Mouse (Mus musculus): ENCODE measurements around the gene Lonp1. TPM values are rescaled to one million over a fixed set of nuclear protein-coding genes. Genes with fewer than 3 reads are reported as not detected.

Gene Lonp1
- polyA plus RNA-seq, 1 experiment from 2014 or later, result 41.0 TPM

Other genes with a start within 250 kb of the Lonp1 start
- gene Ptprs, start 150.4 kb downstream of the Lonp1 start, polyA plus RNA-seq (2015; fragmentation: Nextera tagmentation; extraction: Ambion mirVana), result 6.2 and 7.6 TPM in 2 replicates
- gene Znrf4, start 114.5 kb downstream of the Lonp1 start, polyA plus RNA-seq (2015; fragmentation: Nextera tagmentation; extraction: Ambion mirVana), result not detected in 2 replicates
- gene Gm20219, start 72.5 kb downstream of the Lonp1 start, polyA plus RNA-seq (2015; fragmentation: Nextera tagmentation; extraction: Ambion mirVana), result 0.08 and 0.14 TPM in 2 replicates
- gene Safb2, start 42.3 kb downstream of the Lonp1 start, polyA plus RNA-seq (2015; fragmentation: Nextera tagmentation; extraction: Ambion mirVana), result 37.5 and 40.7 TPM in 2 replicates
- 44.4 and 59.7 TPM in 2 replicates for gene Safb, start 42.1 kb downstream of the Lonp1 start, polyA plus RNA-seq (2015; fragmentation: Nextera tagmentation; extraction: Ambion mirVana)
- gene 2410015M20Rik, start 17.1 kb downstream of the Lonp1 start, polyA plus RNA-seq (2015; fragmentation: Nextera tagmentation; extraction: Ambion mirVana), result 157 and 167 TPM in 2 replicates
- 1,217 and 1,404 TPM in 2 replicates for gene Rpl36, start 13.5 kb downstream of the Lonp1 start, polyA plus RNA-seq (2015; fragmentation: Nextera tagmentation; extraction: Ambion mirVana)
- gene Catsperd, start 1.3 kb upstream of the Lonp1 start, polyA plus RNA-seq (2015; fragmentation: Nextera tagmentation; extraction: Ambion mirVana), result 0.37 and 0.64 TPM in 2 replicates
- gene Ranbp3, start 46.4 kb upstream of the Lonp1 start, polyA plus RNA-seq (2015; fragmentation: Nextera tagmentation; extraction: Ambion mirVana), result 49.6 and 50.8 TPM in 2 replicates
- gene Ndufa11, start 90.9 kb upstream of the Lonp1 start, polyA plus RNA-seq (2015; fragmentation: Nextera tagmentation; extraction: Ambion mirVana), result 229 and 268 TPM in 2 replicates
- gene Vmac, start 91.1 kb upstream of the Lonp1 start, polyA plus RNA-seq (2015; fragmentation: Nextera tagmentation; extraction: Ambion mirVana), result 2.6 and 3.2 TPM in 2 replicates
- gene Nrtn, start 130.6 kb upstream of the Lonp1 start, polyA plus RNA-seq (2015; fragmentation: Nextera tagmentation; extraction: Ambion mirVana), result 1.00 and 1.0 TPM in 2 replicates
- gene Dus3l, start 137.9 kb upstream of the Lonp1 start, polyA plus RNA-seq (2015; fragmentation: Nextera tagmentation; extraction: Ambion mirVana), result 17.2 and 17.5 TPM in 2 replicates
- gene Prr22, start 143.4 kb upstream of the Lonp1 start, polyA plus RNA-seq (2015; fragmentation: Nextera tagmentation; extraction: Ambion mirVana), result 0.45 and 0.61 TPM in 2 replicates
- 10.1 and 10.7 TPM in 2 replicates for gene Rfx2, start 204.1 kb upstream of the Lonp1 start, polyA plus RNA-seq (2015; fragmentation: Nextera tagmentation; extraction: Ambion mirVana)
- not detected in 2 replicates for gene Acsbg2, start 247.6 kb upstream of the Lonp1 start, polyA plus RNA-seq (2015; fragmentation: Nextera tagmentation; extraction: Ambion mirVana)
- 0.03 and 0.08 TPM in 2 replicates for gene 1700061G19Rik, start 248.6 kb upstream of the Lonp1 start, polyA plus RNA-seq (2015; fragmentation: Nextera tagmentation; extraction: Ambion mirVana)